Mouse (Mus musculus) hindbrain, embryonic 16.5 days (tissue): Measurements from ENCODE around the gene Mup20. TPM values are rescaled to one million over a fixed set of nuclear protein-coding genes. Genes with fewer than 3 reads are reported as not detected.
"Not testable (repeated sequence)": the region's sequence is repeated elsewhere in the genome, so short reads cannot be mapped to it uniquely, and the experiment has no call there.

ENCODE experiments used
- ATAC-seq: fragments of 200-750 bp; cut with Nextera tagmentation; 2 replicates; pipeline ENCODE4 v1.8.0; 2017; ENCODE audit warnings: moderate TSS enrichment, moderate library complexity
- H3K27ac ChIP-seq: fragments of 300-500 bp; sonication (generic); 2 replicates; pipeline ENCODE4 v1.5.1; 2014; ENCODE audit warnings: low read depth, mild to moderate bottlenecking, control low read depth, low read length, moderate library complexity
- H3K27me3 ChIP-seq: fragments of 300-500 bp; sonication (generic); replicated peaks from 2 replicates; pipeline ENCODE4 v1.6.1; 2014; ENCODE audit warnings: low read length; ENCODE audit not compliant: control insufficient read depth, insufficient read depth
- H3K36me3 ChIP-seq: fragments of 300-500 bp; sonication (generic); 2 replicates; pipeline ENCODE4 v1.6.1; 2014; ENCODE audit warnings: mild to moderate bottlenecking, low read length, moderate library complexity, mixed read lengths; ENCODE audit not compliant: control insufficient read depth, insufficient read depth
- H3K4me1 ChIP-seq: fragments of 300-500 bp; sonication (generic); 2 replicates; pipeline ENCODE4 v1.6.1; 2014; ENCODE audit warnings: low read depth, low read length; ENCODE audit not compliant: control insufficient read depth, insufficient read depth
- H3K4me2 ChIP-seq: fragments of 300-500 bp; sonication (generic); 2 replicates; pipeline ENCODE4 v1.6.1; 2014; ENCODE audit warnings: mild to moderate bottlenecking, low read length, control low read depth, moderate library complexity
- H3K4me3 ChIP-seq: fragments of 300-500 bp; sonication (generic); 2 replicates; pipeline ENCODE4 v1.5.1; 2014; ENCODE audit warnings: mild to moderate bottlenecking, low read length, control low read depth, moderate library complexity
- H3K9ac ChIP-seq: fragments of 300-500 bp; sonication (generic); 2 replicates; pipeline ENCODE4 v1.6.1; 2014; ENCODE audit warnings: low read depth, mild to moderate bottlenecking, control low read depth, low read length, moderate library complexity
- H3K9me3 ChIP-seq: fragments of 300-500 bp; sonication (generic); 2 replicates; pipeline ENCODE4 v1.6.1; 2014; ENCODE audit warnings: mild to moderate bottlenecking, low read length, moderate library complexity; ENCODE audit not compliant: control insufficient read depth
- WGBS: fragments of 180-500 bp; shearing (Covaris S2); extraction: QIAGEN DNeasy Blood & Tissue Kit; methylation state at CpG from one replicate; pipeline ENCODE4 v1.1.7; 2014; 5-methylcytosine and 5-hydroxymethylcytosine counted together
- polyA plus RNA-seq: library from polyadenylated mRNA; unstranded; fragments of >200 nt; fragmentation: Nextera tagmentation; extraction: Ambion mirVana; gene quantifications from 2 replicates; pipeline ENCODE4 v1.2.1, GENCODE M21; 2015

Gene Mup20
- not detected in 2 replicates for polyA plus RNA-seq

DNA sequence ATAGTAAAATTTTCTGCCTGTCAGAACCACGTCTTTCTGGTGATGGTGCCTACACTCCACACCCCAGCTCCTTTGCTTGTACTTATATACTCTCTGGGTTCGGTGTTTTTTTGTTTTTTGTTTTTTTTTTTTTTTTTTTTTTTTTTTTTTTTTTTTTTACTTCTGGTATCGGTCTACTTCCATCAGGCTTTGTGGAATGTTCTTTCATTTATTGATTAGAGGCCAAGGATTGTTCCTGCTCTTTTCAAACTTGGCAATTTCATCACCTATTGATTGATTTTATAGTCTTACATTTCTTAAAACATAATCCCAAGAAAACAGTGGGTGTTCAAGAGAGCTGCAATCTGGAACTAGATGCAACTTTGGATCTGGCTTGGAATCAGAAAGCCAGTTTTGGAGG lies at the start of gene Mup20:
Gene Mup20 (minus strand): TSS at position 101 of the 400 bp plus-strand sequence.
- H3K4me1 ChIP-seq, H3K9ac ChIP-seq, H3K27ac ChIP-seq, H3K4me3 ChIP-seq, H3K9me3 ChIP-seq, H3K4me2 ChIP-seq, ATAC-seq, H3K36me3 ChIP-seq, H3K27me3 ChIP-seq: not testable (repeated sequence)
- WGBS: 91% methylated on average over 2 of the region's 3 CpGs

DNA sequence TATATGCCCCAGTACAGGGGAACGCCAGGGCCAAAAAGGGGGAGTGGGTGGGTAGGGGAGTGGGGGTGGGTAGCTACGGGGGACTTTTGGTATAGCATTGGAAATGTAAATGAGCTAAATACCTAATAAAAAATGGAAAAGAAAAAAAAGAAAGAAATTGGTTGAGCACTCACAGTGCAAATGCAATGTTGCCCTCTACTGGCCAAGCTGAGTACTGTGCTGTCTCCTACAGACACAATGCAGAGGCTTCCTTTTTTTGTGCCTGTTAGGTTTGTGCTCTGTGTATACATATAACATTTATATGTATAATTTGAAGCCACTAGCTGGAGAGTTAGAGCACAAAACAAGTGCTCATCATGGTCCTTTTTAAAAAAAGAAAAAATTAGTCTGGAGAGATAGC lies 49.4 kb upstream of the Mup20 start:
- H3K27me3 ChIP-seq, H3K36me3 ChIP-seq, H3K9me3 ChIP-seq, H3K4me1 ChIP-seq, ATAC-seq, H3K4me2 ChIP-seq, H3K27ac ChIP-seq, H3K9ac ChIP-seq, H3K4me3 ChIP-seq: not testable (repeated sequence)
- WGBS: 78% methylated on average over 2 of the region's 2 CpGs

DNA sequence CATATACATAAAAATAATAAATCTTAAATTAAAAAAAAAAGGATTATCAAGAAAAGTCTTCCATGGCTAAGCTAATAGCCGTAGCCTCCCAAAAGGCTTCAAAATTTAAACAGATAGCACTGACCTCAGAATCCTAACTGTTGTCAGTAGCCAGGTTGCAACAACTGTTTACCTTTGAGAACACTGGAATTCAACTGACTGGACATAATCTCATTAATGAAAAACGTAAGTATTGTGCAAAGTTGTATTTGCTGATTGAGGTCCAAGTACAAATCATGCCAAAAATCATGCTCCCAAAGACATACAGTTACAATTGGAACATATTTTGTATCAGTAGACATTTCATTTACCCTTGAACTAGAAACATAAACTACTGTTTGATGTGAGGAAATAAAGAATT lies 34.0 kb upstream of the Mup20 start:
- ATAC-seq: no peak
- WGBS: 90% methylated on average over 2 of the region's 2 CpGs
- no peak overlapping the region for H3K4me2 ChIP-seq
- H3K9me3 ChIP-seq: no peaks in the 10 kb centered on the region
- no peak overlapping the region for H3K4me3 ChIP-seq
- no peak overlapping the region for H3K27ac ChIP-seq
- H3K9ac ChIP-seq: no peak overlapping the region
- no peaks in the 10 kb centered on the region for H3K36me3 ChIP-seq
- H3K4me1 ChIP-seq: no peaks in the 10 kb centered on the region
- H3K27me3 ChIP-seq: no peaks in the 10 kb centered on the region

GRCm38 (mm10) chr4:62087241-62087640 lies 33.3 kb upstream of the Mup20 start, which contains the start of gene Mup3:
Gene Mup3, minus strand, starts transcription at chr4:62087342.
- 87% methylated on average over 2 of the region's 2 CpGs for WGBS

GRCm38 (mm10) chr4:62082755-62083154 lies 28.8 kb upstream of the Mup20 start:
- Histone ChIP-seq H3K4me1 (no peaks in the 10 kb centered on the region), H3K9me3 (no peaks in the 10 kb centered on the region), H3K27me3 (no peaks in the 10 kb centered on the region), H3K27ac (no peak overlapping the region), H3K36me3 (no peaks in the 10 kb centered on the region), H3K4me3 (no peak overlapping the region), H3K4me2 (no peak overlapping the region), H3K9ac (no peak overlapping the region)
- ATAC-seq: no peak

More at GRCm38 (mm10) chr4:62087241-62087640, 33.3 kb upstream of the Mup20 start, which contains the start of gene Mup3:
- H3K4me1 ChIP-seq: no peaks in the 10 kb centered on the region
- no peak within 1 kb of the TSS for H3K4me2 ChIP-seq
- no peaks in the 10 kb centered on the region for H3K27me3 ChIP-seq
- H3K36me3 ChIP-seq: no peaks in the 10 kb centered on the region
- H3K4me3 ChIP-seq: no peak within 1 kb of the TSS
- no peaks in the 10 kb centered on the region for H3K9me3 ChIP-seq
- no peak within 1 kb of the TSS for H3K9ac ChIP-seq
- no peak for ATAC-seq
- H3K27ac ChIP-seq: no peak within 1 kb of the TSS

DNA sequence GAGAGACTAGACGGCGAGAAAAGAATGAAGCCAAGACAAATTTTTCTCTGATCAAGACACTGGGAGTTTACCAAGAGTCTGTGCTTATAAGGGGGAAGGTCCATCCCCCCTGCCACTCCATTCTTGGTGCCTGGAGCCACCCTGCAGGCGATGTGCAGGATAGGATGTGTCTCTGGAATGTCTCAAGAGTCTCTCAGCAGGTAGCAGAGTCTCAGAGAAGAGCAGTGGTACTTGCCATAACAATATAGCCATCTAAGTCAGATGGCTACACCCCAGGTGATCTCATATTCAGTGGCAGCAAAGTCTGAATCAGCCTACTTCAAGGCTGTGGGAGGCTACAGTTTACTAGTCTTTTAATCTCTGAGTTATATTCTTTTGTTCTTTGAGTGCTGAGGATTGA lies 21.2 kb upstream of the Mup20 start:
- no peak overlapping the region for H3K4me3 ChIP-seq
- no peak for ATAC-seq
- H3K4me1 ChIP-seq: no peaks in the 10 kb centered on the region
- WGBS: 70% methylated on average over 3 of the region's 3 CpGs
- H3K27ac ChIP-seq: no peak overlapping the region
- H3K9me3 ChIP-seq: no peaks in the 10 kb centered on the region
- no peak overlapping the region for H3K9ac ChIP-seq
- no peaks in the 10 kb centered on the region for H3K27me3 ChIP-seq
- no peak overlapping the region for H3K4me2 ChIP-seq
- no peaks in the 10 kb centered on the region for H3K36me3 ChIP-seq

- not testable (repeated sequence) for H3K4me2 ChIP-seq, H3K9me3 ChIP-seq, H3K27me3 ChIP-seq, H3K9ac ChIP-seq, H3K27ac ChIP-seq, ATAC-seq, H3K4me1 ChIP-seq, H3K36me3 ChIP-seq, H3K4me3 ChIP-seq
- 95% methylated on average over 2 of the region's 2 CpGs for WGBS
Measured at GRCm38 (mm10) chr4:62054780-62055179, 822 bp upstream of the Mup20 start.

- no peak overlapping the region for H3K4me2 ChIP-seq
- no peak overlapping the region for H3K9ac ChIP-seq
- H3K4me3 ChIP-seq: no peak overlapping the region
- no peaks in the 10 kb centered on the region for H3K36me3 ChIP-seq
- WGBS: 89% methylated on average over 1 of the region's 1 CpGs
- no peaks in the 10 kb centered on the region for H3K4me1 ChIP-seq
- H3K27ac ChIP-seq: no peak overlapping the region
- no peaks in the 10 kb centered on the region for H3K9me3 ChIP-seq
- no peak for ATAC-seq
- H3K27me3 ChIP-seq: no peaks in the 10 kb centered on the region
Measured at GRCm38 (mm10) chr4:62026281-62026680, 27.7 kb downstream of the Mup20 start.

GRCm38 (mm10) chr4:62024256-62024959 lies 29.6 kb downstream of the Mup20 start:
- no peak overlapping the region for H3K27ac ChIP-seq
- 61% methylated on average over 2 of the region's 2 CpGs for WGBS
- H3K27me3 ChIP-seq: no peaks in the 10 kb centered on the region
- H3K4me3 ChIP-seq: no peak overlapping the region
- H3K4me1 ChIP-seq: no peaks in the 10 kb centered on the region
- ATAC-seq: no peak
- H3K9me3 ChIP-seq: no peaks in the 10 kb centered on the region
- H3K9ac ChIP-seq: no peak overlapping the region
- no peaks in the 10 kb centered on the region for H3K36me3 ChIP-seq
- no peak overlapping the region for H3K4me2 ChIP-seq
